Mouse (Mus musculus): ENCODE results near the gene Grb2. TPM values are rescaled to one million over a fixed set of nuclear protein-coding genes. Genes with fewer than 3 reads are reported as not detected.
A peak's percentile ranks its signal among the peaks of the same experiment; 100 is the strongest.

Gene Grb2
- polyA plus RNA-seq, 1 experiment from 2014 or later = 188 TPM

GRCm38 (mm10) chr11:115613138-115613945, 95.1 kb downstream of the Grb2 start:
- Histone ChIP-seq H3K4me1 (replicated peaks; ENCODE audit: control insufficient read depth, insufficient read depth, low read length) (peaks cover 16% of the 10 kb centered on the region), H3K9ac (replicated peaks; ENCODE audit: low read depth, low read length) (peak overlapping the region; percentile 78; the same call in 1 of the 2 replicates), H3K4me3 (replicated peaks; ENCODE audit: low read length) (peak overlapping the region; percentile 75), H3K36me3 (ENCODE audit: control insufficient read depth, insufficient read depth) (0 out of 2 replicates have a peak, but pooled peaks cover 3% of the 10 kb centered on the region), H3K27ac (ENCODE audit: low read length) (no peak overlapping the region), H3K9me3 (ENCODE audit: control insufficient read depth, low read length) (no peaks in the 10 kb centered on the region), H3K4me2 (ENCODE audit: low read length) (peak overlapping the region; percentile 90), H3K27me3 (replicated peaks; ENCODE audit: control insufficient read depth, insufficient read depth, low read length) (no peaks in the 10 kb centered on the region)
- WGBS = under 1% methylated on average over 16 of the region's 16 CpGs
- ATAC-seq = no peak

- peak within 1 kb of the TSS; percentile 78 for H3K9ac ChIP-seq (replicated peaks; ENCODE audit: low read depth, low read length)
- WGBS = under 1% methylated on average over 64 of the region's 80 CpGs
- H3K36me3 ChIP-seq (ENCODE audit: control insufficient read depth, insufficient read depth) = peaks cover 9% of the 10 kb centered on the region
- peak within 1 kb of the TSS; percentile 61; the same call in 1 of the 2 replicates for H3K27ac ChIP-seq (ENCODE audit: low read length)
- peak within 1 kb of the TSS; percentile 90 for H3K4me2 ChIP-seq (ENCODE audit: low read length)
- H3K9me3 ChIP-seq (ENCODE audit: control insufficient read depth, low read length) = no peaks in the 10 kb centered on the region
- H3K27me3 ChIP-seq (replicated peaks; ENCODE audit: control insufficient read depth, insufficient read depth, low read length) = no peaks in the 10 kb centered on the region
- H3K4me1 ChIP-seq (replicated peaks; ENCODE audit: control insufficient read depth, insufficient read depth, low read length) = peaks cover 16% of the 10 kb centered on the region
- ATAC-seq = peak; percentile 86
- H3K4me3 ChIP-seq (replicated peaks; ENCODE audit: low read length) = peak within 1 kb of the TSS; percentile 75
Observed at GRCm38 (mm10) chr11:115612410-115613137, 95.8 kb downstream of the Grb2 start, which contains the start of gene Mif4gd. Gene Mif4gd, minus strand, starts transcription at chr11:115612969.

- peak overlapping the region; percentile 90 for H3K4me2 ChIP-seq (ENCODE audit: low read length)
- peak overlapping the region; percentile 75 for H3K4me3 ChIP-seq (replicated peaks; ENCODE audit: low read length)
- peak; percentile 6; the same call in 1 of the 2 replicates for ATAC-seq
- no peaks in the 10 kb centered on the region for H3K9me3 ChIP-seq (ENCODE audit: control insufficient read depth, low read length)
- H3K36me3 ChIP-seq (ENCODE audit: control insufficient read depth, insufficient read depth) = peaks cover 13% of the 10 kb centered on the region
- H3K27ac ChIP-seq (ENCODE audit: low read length) = peak overlapping the region; percentile 21; the same call in 1 of the 2 replicates
- peak overlapping the region; percentile 78 for H3K9ac ChIP-seq (replicated peaks; ENCODE audit: low read depth, low read length)
- peaks cover 16% of the 10 kb centered on the region for H3K4me1 ChIP-seq (replicated peaks; ENCODE audit: control insufficient read depth, insufficient read depth, low read length)
- H3K27me3 ChIP-seq (replicated peaks; ENCODE audit: control insufficient read depth, insufficient read depth, low read length) = no peaks in the 10 kb centered on the region
- WGBS = under 1% methylated on average over 13 of the region's 13 CpGs
Observed at GRCm38 (mm10) chr11:115612059-115612409, 96.4 kb downstream of the Grb2 start.

GRCm38 (mm10) chr11:115611173-115611572, 97.2 kb downstream of the Grb2 start:
- H3K4me2 ChIP-seq (ENCODE audit: low read length) = no peak overlapping the region
- peaks cover 17% of the 10 kb centered on the region for H3K36me3 ChIP-seq (ENCODE audit: control insufficient read depth, insufficient read depth)
- WGBS = 58% methylated on average over 6 of the region's 6 CpGs
- H3K9ac ChIP-seq (replicated peaks; ENCODE audit: low read depth, low read length) = no peak overlapping the region
- H3K9me3 ChIP-seq (ENCODE audit: control insufficient read depth, low read length) = no peaks in the 10 kb centered on the region
- peaks cover 16% of the 10 kb centered on the region for H3K4me1 ChIP-seq (replicated peaks; ENCODE audit: control insufficient read depth, insufficient read depth, low read length)
- H3K27ac ChIP-seq (ENCODE audit: low read length) = no peak overlapping the region
- H3K4me3 ChIP-seq (replicated peaks; ENCODE audit: low read length) = no peak overlapping the region
- no peak for ATAC-seq
- no peaks in the 10 kb centered on the region for H3K27me3 ChIP-seq (replicated peaks; ENCODE audit: control insufficient read depth, insufficient read depth, low read length)

GRCm38 (mm10) chr11:115609576-115609975, 98.8 kb downstream of the Grb2 start:
- Histone ChIP-seq H3K36me3 (ENCODE audit: control insufficient read depth, insufficient read depth) (peaks cover 17% of the 10 kb centered on the region), H3K4me2 (ENCODE audit: low read length) (no peak overlapping the region), H3K9ac (replicated peaks; ENCODE audit: low read depth, low read length) (no peak overlapping the region), H3K27me3 (replicated peaks; ENCODE audit: control insufficient read depth, insufficient read depth, low read length) (no peaks in the 10 kb centered on the region), H3K27ac (ENCODE audit: low read length) (no peak overlapping the region), H3K4me3 (replicated peaks; ENCODE audit: low read length) (no peak overlapping the region), H3K9me3 (ENCODE audit: control insufficient read depth, low read length) (no peaks in the 10 kb centered on the region), H3K4me1 (replicated peaks; ENCODE audit: control insufficient read depth, insufficient read depth, low read length) (peaks cover 23% of the 10 kb centered on the region)
- no peak for ATAC-seq
- 65% methylated on average over 3 of the region's 3 CpGs for WGBS

- H3K4me1 ChIP-seq (replicated peaks; ENCODE audit: control insufficient read depth, insufficient read depth, low read length) = peaks cover 25% of the 10 kb centered on the region
- H3K4me2 ChIP-seq (ENCODE audit: low read length) = no peak overlapping the region
- H3K27ac ChIP-seq (ENCODE audit: low read length) = no peak overlapping the region
- H3K36me3 ChIP-seq (ENCODE audit: control insufficient read depth, insufficient read depth) = peaks cover 17% of the 10 kb centered on the region
- no peaks in the 10 kb centered on the region for H3K9me3 ChIP-seq (ENCODE audit: control insufficient read depth, low read length)
- no peak for ATAC-seq
- no peak overlapping the region for H3K4me3 ChIP-seq (replicated peaks; ENCODE audit: low read length)
- 80% methylated on average over 23 of the region's 23 CpGs for WGBS
- no peaks in the 10 kb centered on the region for H3K27me3 ChIP-seq (replicated peaks; ENCODE audit: control insufficient read depth, insufficient read depth, low read length)
- no peak overlapping the region for H3K9ac ChIP-seq (replicated peaks; ENCODE audit: low read depth, low read length)
Observed at GRCm38 (mm10) chr11:115608421-115609399, 99.7 kb downstream of the Grb2 start.

- Histone ChIP-seq H3K27me3 (replicated peaks; ENCODE audit: control insufficient read depth, insufficient read depth, low read length) (no peaks in the 10 kb centered on the region), H3K27ac (ENCODE audit: low read length) (no peak overlapping the region), H3K36me3 (ENCODE audit: control insufficient read depth, insufficient read depth) (peaks cover 17% of the 10 kb centered on the region), H3K9ac (replicated peaks; ENCODE audit: low read depth, low read length) (no peak overlapping the region), H3K4me2 (ENCODE audit: low read length) (no peak overlapping the region), H3K4me1 (replicated peaks; ENCODE audit: control insufficient read depth, insufficient read depth, low read length) (peaks cover 23% of the 10 kb centered on the region), H3K9me3 (ENCODE audit: control insufficient read depth, low read length) (no peaks in the 10 kb centered on the region), H3K4me3 (replicated peaks; ENCODE audit: low read length) (no peak overlapping the region)
- no peak for ATAC-seq
- 93% methylated on average over 18 of the region's 18 CpGs for WGBS
Observed at GRCm38 (mm10) chr11:115606733-115607132, 101.7 kb downstream of the Grb2 start.

GRCm38 (mm10) chr11:115604304-115604696, 104.1 kb downstream of the Grb2 start:
- Histone ChIP-seq H3K36me3 (ENCODE audit: control insufficient read depth, insufficient read depth) (peaks cover 17% of the 10 kb centered on the region), H3K4me3 (replicated peaks; ENCODE audit: low read length) (peak overlapping the region; percentile 96), H3K4me2 (ENCODE audit: low read length) (peak overlapping the region; percentile 91), H3K27me3 (replicated peaks; ENCODE audit: control insufficient read depth, insufficient read depth, low read length) (no peaks in the 10 kb centered on the region), H3K9ac (replicated peaks; ENCODE audit: low read depth, low read length) (peak overlapping the region; percentile 97), H3K9me3 (ENCODE audit: control insufficient read depth, low read length) (no peaks in the 10 kb centered on the region), H3K4me1 (replicated peaks; ENCODE audit: control insufficient read depth, insufficient read depth, low read length) (peaks cover 21% of the 10 kb centered on the region), H3K27ac (ENCODE audit: low read length) (peak overlapping the region; percentile 93)
- ATAC-seq = peak; percentile 34
- WGBS = under 1% methylated on average over 26 of the region's 26 CpGs

Data from forebrain, embryonic 16.5 days (tissue).